Mouse (Mus musculus) frontal cortex, postnatal 25 days (tissue): ENCODE data around the gene Csrnp2.
A peak's percentile ranks its signal among the peaks of the same experiment; 100 is the strongest.

Experiments used
- DNase-seq, 2 experiments: peaks; one replicate each; pipeline ENCODE4 v3.0.0; 2022; ENCODE audit warnings: low spot score in 2 of 2

The Csrnp2 gene

GRCm38 (mm10) chr15:100473926-100474503 is 21.3 kb downstream of the Csrnp2 start:
- DNase-seq, result no peak

GRCm38 (mm10) chr15:100470037-100470436 is 25.3 kb downstream of the Csrnp2 start:
- DNase-seq, result no peak

- DNase-seq, result no peak
Measured at GRCm38 (mm10) chr15:100469189-100469545, 26.1 kb downstream of the Csrnp2 start.

- DNase-seq, result peak; percentile 77 to 81
Measured at GRCm38 (mm10) chr15:100468295-100469188, 26.7 kb downstream of the Csrnp2 start, which contains the start of gene Letmd1. TSS of gene Letmd1 (plus strand) at chr15:100469023.

- DNase-seq, result no peak
Measured at GRCm38 (mm10) chr15:100467738-100468137, 27.6 kb downstream of the Csrnp2 start.

- DNase-seq, result no peak
Measured at GRCm38 (mm10) chr15:100465432-100465831, 29.9 kb downstream of the Csrnp2 start.

- DNase-seq, result peak; percentile 59 to 65
Measured at GRCm38 (mm10) chr15:100463712-100464111, 31.6 kb downstream of the Csrnp2 start.

GRCm38 (mm10) chr15:100462086-100462485 is 33.2 kb downstream of the Csrnp2 start:
- DNase-seq, result no peak

- no peak for DNase-seq
Measured at GRCm38 (mm10) chr15:100461646-100462045, 33.6 kb downstream of the Csrnp2 start.

GRCm38 (mm10) chr15:100460942-100461341 is 34.3 kb downstream of the Csrnp2 start:
- DNase-seq, result no peak

- no peak for DNase-seq
Measured at GRCm38 (mm10) chr15:100458055-100458454, 37.2 kb downstream of the Csrnp2 start.

- DNase-seq, result peak; percentile 48 to 61
Measured at GRCm38 (mm10) chr15:100457340-100457739, 37.9 kb downstream of the Csrnp2 start.

GRCm38 (mm10) chr15:100456356-100456991 is 38.8 kb downstream of the Csrnp2 start:
- DNase-seq, result no peak

- no peak for DNase-seq
Measured at GRCm38 (mm10) chr15:100452486-100452885, 42.8 kb downstream of the Csrnp2 start.

GRCm38 (mm10) chr15:100451245-100451644 is 44.0 kb downstream of the Csrnp2 start:
- DNase-seq, result no peak

- no peak for DNase-seq
Measured at GRCm38 (mm10) chr15:100449495-100449894, 45.8 kb downstream of the Csrnp2 start.

GRCm38 (mm10) chr15:100448572-100448971 is 46.7 kb downstream of the Csrnp2 start:
- DNase-seq, result no peak

- DNase-seq, result no peak
Measured at GRCm38 (mm10) chr15:100446887-100447286, 48.4 kb downstream of the Csrnp2 start.

GRCm38 (mm10) chr15:100443126-100443922 is 52.0 kb downstream of the Csrnp2 start:
- DNase-seq, result peak; percentile 52 to 63

- DNase-seq, result no peak
Measured at GRCm38 (mm10) chr15:100436518-100436917, 58.8 kb downstream of the Csrnp2 start.

GRCm38 (mm10) chr15:100436112-100436511 is 59.2 kb downstream of the Csrnp2 start:
- no peak for DNase-seq

GRCm38 (mm10) chr15:100433234-100433633 is 62.1 kb downstream of the Csrnp2 start:
- no peak for DNase-seq
